Mouse (Mus musculus) kidney, adult 2 months (tissue): ENCODE results near the gene Psg20.
A peak's percentile ranks its signal among the peaks of the same experiment; 100 is the strongest.
"Not testable (repeated sequence)": the region's sequence is repeated elsewhere in the genome, so short reads cannot be mapped to it uniquely, and the experiment has no call there.

Experiments used
- CTCF ChIP-seq: fragments of 200-500 bp; conservative IDR thresholded peaks from 2 replicates; pipeline ENCODE4 v1.5.1; 2011; ENCODE audit warnings: low read depth, mild to moderate bottlenecking, control low read depth, low read length, moderate library complexity, mixed read lengths; ENCODE audit not compliant: insufficient read depth, insufficient read length
- POLR2A ChIP-seq: fragments of 200-500 bp; IDR thresholded peaks from one replicate; pipeline ENCODE4 v1.6.1; 2011; ENCODE audit warnings: low read depth, low read length, control low read depth

GRCm38 (mm10) chr7:18710331-18710730, 24.3 kb upstream of the Psg20 start:
- TF ChIP-seq POLR2A = not testable (repeated sequence)
- TF ChIP-seq CTCF = 0 out of 2 replicates have a peak, but pooled peaks have one; percentile 3
